Mouse (Mus musculus) ES-E14 (cell line): Measurements from ENCODE around the gene Tuba1b. TPM values are rescaled to one million over a fixed set of nuclear protein-coding genes. Genes with fewer than 3 reads are reported as not detected.
"Not testable (repeated sequence)": the region's sequence is repeated elsewhere in the genome, so short reads cannot be mapped to it uniquely, and the experiment has no call there.

Experiments
- DNase-seq: peaks from one replicate; pipeline ENCODE4 v3.0.0-alpha.2; 2013; ENCODE audit warnings: low read depth, low spot score
- H3K27ac ChIP-seq: 2 replicates; pipeline ENCODE4 v1.5.1; 2012; ENCODE audit warnings: low read depth, mild to moderate bottlenecking, low read length, moderate library complexity, mixed read lengths; ENCODE audit not compliant: poor library complexity, insufficient read depth, severe bottlenecking
- H3K36me3 ChIP-seq: 2 replicates; pipeline ENCODE4 v1.6.1; 2012; ENCODE audit warnings: mild to moderate bottlenecking, low read length, moderate library complexity, mixed read lengths; ENCODE audit not compliant: control insufficient read depth, poor library complexity, insufficient read depth, severe bottlenecking
- H3K4me1 ChIP-seq, 2 experiments: fragments of 150-350 bp in 1 of 2; sonication (generic) in 1 of 2; 2 replicates each; pipeline ENCODE4 v1.6.1; 2012; ENCODE audit warnings: low read length in 2 of 2, mild to moderate bottlenecking in 1 of 2, mixed read lengths in 1 of 2; ENCODE audit not compliant: control insufficient read depth in 2 of 2, insufficient read depth in 2 of 2, poor library complexity in 1 of 2
- H3K4me3 ChIP-seq, 2 experiments: fragments of 150-350 bp in 1 of 2; sonication (generic) in 1 of 2; 2 replicates each; pipeline ENCODE4 v1.5.1; 2012; ENCODE audit warnings: low read length in 2 of 2, low read depth in 1 of 2, mild to moderate bottlenecking in 1 of 2, mixed read lengths in 1 of 2; ENCODE audit not compliant: insufficient read depth in 1 of 2, poor library complexity in 1 of 2, severe bottlenecking in 1 of 2
- H3K9ac ChIP-seq: 2 replicates; pipeline ENCODE4 v1.6.1; 2012; ENCODE audit warnings: low read depth, mild to moderate bottlenecking, low read length, mixed read lengths; ENCODE audit not compliant: poor library complexity, insufficient read depth, severe bottlenecking
- H3K9me3 ChIP-seq: fragments of 150-350 bp; sonication (generic); 2 replicates; pipeline ENCODE4 v1.6.1; 2012; ENCODE audit warnings: low read depth, mild to moderate bottlenecking, low read length; ENCODE audit not compliant: control insufficient read depth, insufficient read depth
- CHD2 ChIP-seq: IDR thresholded peaks from 2 replicates; pipeline ENCODE4 v1.6.1; 2014; ENCODE audit warnings: mild to moderate bottlenecking, low read depth, low read length, inconsistent platforms
- HCFC1 ChIP-seq: IDR thresholded peaks from 2 replicates; pipeline ENCODE4 v1.6.1; 2012; ENCODE audit warnings: low read length, inconsistent platforms, borderline replicate concordance; ENCODE audit not compliant: insufficient read depth
- MAFK ChIP-seq: IDR thresholded peaks from 2 replicates; pipeline ENCODE4 v1.6.1; 2014; ENCODE audit warnings: mild to moderate bottlenecking, low read depth, low read length, inconsistent platforms; ENCODE audit not compliant: insufficient read depth
- ZC3H11A ChIP-seq: IDR thresholded peaks from 2 replicates; pipeline ENCODE4 v1.6.1; 2012; ENCODE audit warnings: low read depth, mild to moderate bottlenecking, inconsistent platforms, low read length, borderline replicate concordance
- ZNF384 ChIP-seq: IDR thresholded peaks from 2 replicates; pipeline ENCODE4 v1.6.1; 2012; ENCODE audit warnings: low read depth, low read length, inconsistent platforms
- in situ Hi-C, 2 experiments: fragments of 600-800 bp; cut with MboI; formaldehyde crosslinking; loops; one replicate each; pipeline ENCODE4 v1.15.1; 2025; ENCODE audit warnings: low sequenced_read_pairs in 2 of 2, inconsistent platforms in 1 of 2; ENCODE audit not compliant: unreplicated experiment in 2 of 2
- total RNA-seq: library from RNA; depleted of rRNA; stranded (reverse); fragments of 300-350 nt; gene quantifications from 2 replicates; pipeline ENCODE4 v1.2.3, GENCODE M21; 2012

The Tuba1b gene
- total RNA-seq, 1 experiment: 1,539 TPM

- in situ Hi-C loops: no loop called here
These were observed 8.8 kb upstream of the Tuba1b start for GRCm38 (mm10) chr15:98943133-98943532.

GRCm38 (mm10) chr15:98942081-98942480 is 7.7 kb upstream of the Tuba1b start:
- no peaks in the 10 kb centered on the region for H3K36me3 ChIP-seq
- DNase-seq: no peak
- H3K9ac ChIP-seq: no peak overlapping the region
- in situ Hi-C loops: no loop called here
- peak overlapping the region; percentile 40; the same call in 1 of the 2 replicates for H3K27ac ChIP-seq
- peaks cover 2 to 7% of the 10 kb centered on the region in 2 experiments; a peak in 2 of 4 replicates for H3K4me1 ChIP-seq
- no peak overlapping the region for H3K4me3 ChIP-seq
- TF ChIP-seq HCFC1 (no peak), MAFK (no peak), CHD2 (no peak), ZNF384 (no peak), ZC3H11A (no peak)
- H3K9me3 ChIP-seq: no peaks in the 10 kb centered on the region

More at GRCm38 (mm10) chr15:98943133-98943532, 8.8 kb upstream of the Tuba1b start:
- no peak overlapping the region for H3K9ac ChIP-seq
- no peaks in the 10 kb centered on the region for H3K9me3 ChIP-seq
- H3K4me3 ChIP-seq: no peak overlapping the region
- no peak for DNase-seq
- TF ChIP-seq ZC3H11A (no peak), MAFK (no peak), CHD2 (no peak), ZNF384 (no peak), HCFC1 (no peak)
- H3K27ac ChIP-seq: peak overlapping the region; percentile 55
- peaks cover 2 to 8% of the 10 kb centered on the region in 2 experiments; a peak in 3 of 4 replicates for H3K4me1 ChIP-seq
- no peaks in the 10 kb centered on the region for H3K36me3 ChIP-seq

DNA sequence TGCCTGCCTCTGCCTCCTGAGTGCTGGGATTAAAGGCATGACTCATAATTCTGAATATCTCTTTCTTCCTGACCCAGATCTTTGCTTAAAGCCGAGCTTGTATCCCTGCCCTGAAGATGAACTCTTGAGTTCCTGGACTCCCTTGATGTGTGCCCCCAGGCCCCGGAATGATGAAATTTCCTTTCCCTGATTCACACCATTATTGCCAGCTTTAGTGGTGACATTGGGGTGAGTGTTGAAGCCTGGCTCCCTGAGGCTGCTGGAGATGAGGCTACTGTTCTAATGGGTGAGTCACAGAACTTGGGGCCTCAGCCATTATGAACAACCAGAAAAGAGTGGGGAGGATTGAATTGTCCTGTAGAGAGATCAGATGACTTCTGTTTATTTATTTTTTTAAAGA is 7.2 kb upstream of the Tuba1b start:
- H3K9ac ChIP-seq: no peak overlapping the region
- no peak for TF ChIP-seq HCFC1
- TF ChIP-seq CHD2: no peak
- TF ChIP-seq MAFK: no peak
- TF ChIP-seq ZNF384: no peak
- no peak for TF ChIP-seq ZC3H11A
- in situ Hi-C loops: no loop called here
- no peaks in the 10 kb centered on the region for H3K9me3 ChIP-seq
- no peak overlapping the region for H3K4me3 ChIP-seq
- H3K4me1 ChIP-seq: peaks cover 2 to 7% of the 10 kb centered on the region in 2 experiments; a peak in 2 of 4 replicates
- DNase-seq: no peak
- H3K27ac ChIP-seq: no peak overlapping the region
- H3K36me3 ChIP-seq: no peaks in the 10 kb centered on the region

DNA sequence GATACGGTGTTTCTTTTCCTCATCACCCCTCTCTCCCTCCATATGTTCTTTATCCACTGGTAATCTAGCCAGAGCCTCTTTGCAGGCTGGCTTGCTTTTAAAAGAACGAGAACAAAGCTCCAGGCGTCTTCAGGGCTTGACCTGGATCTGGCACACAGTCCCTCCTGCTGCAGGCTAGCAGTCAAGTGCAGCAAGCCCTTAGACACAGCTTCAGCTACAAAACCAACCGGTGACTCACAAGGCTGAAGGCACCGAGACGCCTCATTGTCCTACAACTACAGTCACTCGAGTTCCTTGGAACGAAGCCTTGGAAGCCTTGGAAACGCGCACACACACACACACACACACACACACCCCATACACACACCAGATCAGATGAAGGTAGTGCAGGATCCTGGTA is 6.5 kb upstream of the Tuba1b start:
- Histone ChIP-seq H3K36me3 (no peaks in the 10 kb centered on the region), H3K27ac (no peak overlapping the region), H3K9me3 (no peaks in the 10 kb centered on the region), H3K9ac (no peak overlapping the region), H3K4me1 (peaks cover 6 to 7% of the 10 kb centered on the region in 2 experiments; a peak in 3 of 4 replicates), H3K4me3 (no peak overlapping the region)
- DNase-seq: no peak
- no peak for TF ChIP-seq HCFC1
- no peak for TF ChIP-seq ZC3H11A
- no peak for TF ChIP-seq CHD2
- no peak for TF ChIP-seq ZNF384
- no peak for TF ChIP-seq MAFK
- in situ Hi-C loops: no loop called here

GRCm38 (mm10) chr15:98933833-98934216 is 540 bp downstream of the Tuba1b start:
- TF ChIP-seq CHD2 (no peak), HCFC1 (peak; percentile 49; the same call in 1 of the 2 replicates), MAFK (no peak)
- Histone ChIP-seq H3K9ac (peak overlapping the region; percentile 99), H3K27ac (peak overlapping the region; percentile 99), H3K4me1 (peaks cover 0 to 10% of the 10 kb centered on the region in 2 experiments; a peak in 2 of 4 replicates), H3K4me3 (peak overlapping the region; percentile 90 to 95), H3K36me3 (peaks cover 14% of the 10 kb centered on the region), H3K9me3 (no peaks in the 10 kb centered on the region)
- in situ Hi-C loops: no loop called here
- peak; percentile 97 for DNase-seq

- not testable (repeated sequence) for DNase-seq
These were observed 1.2 kb downstream of the Tuba1b start for GRCm38 (mm10) chr15:98933004-98933671.

More at GRCm38 (mm10) chr15:98933004-98933671, 1.2 kb downstream of the Tuba1b start:
- peak overlapping the region; percentile 90 to 95 for H3K4me3 ChIP-seq
- H3K9me3 ChIP-seq, in situ Hi-C loops: not testable (repeated sequence)
- peak overlapping the region; percentile 99 for H3K27ac ChIP-seq
- H3K4me1 ChIP-seq: peaks cover 0 to 12% of the 10 kb centered on the region in 2 experiments; a peak in 2 of 4 replicates
- H3K36me3 ChIP-seq: peaks cover 14% of the 10 kb centered on the region
- peak overlapping the region; percentile 99 for H3K9ac ChIP-seq
